Mouse (Mus musculus): ENCODE data around the gene Olfr56.

GRCm38 (mm10) chr11:49119635-49120034 is 140.9 kb downstream of the Olfr56 start:
- TF ChIP-seq CTCF (IDR thresholded peaks at IDR 0.05; ENCODE audit: insufficient read depth, low read depth, low read length) (no peak), POLR2A (IDR thresholded peaks at IDR 0.05; ENCODE audit: insufficient read depth, low read depth, low read length) (no peak)
